Mouse (Mus musculus): ENCODE measurements at regions not wholly inside any gene's neighbourhood (a gene's known extent, or its start where the extent isn't known, plus 50 kb on each side); places are given as distances from the start of the nearest gene placed in this dataset.

GRCm38 (mm10) chr10:44752719-44753390 is 224.6 kb upstream of the Prdm1 start:
- intact Hi-C loops (cut with DNase I), result no loop called here
- DNase-seq (ENCODE audit: low spot score), result no peak

GRCm38 (mm10) chr10:44751061-44751460 is 222.8 kb upstream of the Prdm1 start:
- intact Hi-C loops (cut with DNase I), result no loop called here

GRCm38 (mm10) chr10:44749206-44749605 is 220.9 kb upstream of the Prdm1 start:
- DNase-seq (ENCODE audit: low spot score), result no peak
- intact Hi-C loops (cut with DNase I), result no loop called here

More at GRCm38 (mm10) chr10:44751061-44751460, 222.8 kb upstream of the Prdm1 start:
- DNase-seq (ENCODE audit: low spot score), result no peak

GRCm38 (mm10) chr10:44747419-44747818 is 219.1 kb upstream of the Prdm1 start:
- intact Hi-C loops (cut with DNase I), result no loop called here

GRCm38 (mm10) chr10:44744221-44744620 is 215.9 kb upstream of the Prdm1 start:
- intact Hi-C loops (cut with DNase I), result no loop called here
- peak; percentile 6 for DNase-seq (ENCODE audit: low spot score)

More at GRCm38 (mm10) chr10:44747419-44747818, 219.1 kb upstream of the Prdm1 start:
- DNase-seq (ENCODE audit: low spot score), result no peak

DNA sequence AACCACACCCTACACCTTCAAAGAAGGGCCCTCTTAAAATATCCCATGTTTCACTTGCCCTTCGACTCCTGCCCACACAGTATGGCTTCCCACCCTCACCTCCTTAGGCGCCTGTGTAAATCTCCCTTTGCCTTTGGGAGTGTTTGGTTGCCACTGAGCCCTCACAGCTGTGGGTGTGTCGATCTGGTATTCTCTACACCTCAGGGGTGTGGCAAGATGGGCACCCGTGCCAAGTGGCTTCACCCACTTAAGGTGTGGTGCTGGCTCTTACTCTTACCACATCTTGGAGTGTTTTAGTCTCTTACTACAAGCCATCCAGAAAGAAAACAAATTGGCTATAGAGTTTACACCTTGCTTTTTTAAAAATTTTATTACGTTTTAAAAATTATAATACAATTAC is 205.3 kb upstream of the Prdm1 start:
- intact Hi-C loops (cut with DNase I), result no loop called here
- no peak for DNase-seq (ENCODE audit: low spot score)

- DNase-seq (ENCODE audit: low spot score), result no peak
- intact Hi-C loops (cut with DNase I), result no loop called here
These were observed 202.4 kb upstream of the Prdm1 start for GRCm38 (mm10) chr10:44730721-44731120.

DNA sequence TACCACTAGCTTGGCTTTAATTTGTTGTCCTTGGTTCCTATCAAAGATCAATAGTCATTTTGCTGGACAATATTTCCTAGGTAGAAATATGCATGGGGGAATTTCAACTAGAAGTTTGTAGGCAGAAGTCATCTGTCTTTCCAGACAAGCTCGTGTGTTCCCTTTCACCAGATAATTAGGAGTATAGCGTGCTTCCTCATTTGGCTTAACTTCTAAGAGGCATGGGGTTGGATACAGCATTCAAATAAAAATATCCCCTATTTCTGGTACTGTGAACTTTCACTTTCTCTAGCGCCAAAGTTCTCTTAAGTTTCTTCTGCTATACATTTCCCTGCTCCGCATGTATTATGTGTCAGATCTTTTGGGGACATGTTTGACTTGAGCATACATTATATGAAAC is 200.7 kb upstream of the Prdm1 start:
- intact Hi-C loops (cut with DNase I), result no loop called here
- DNase-seq (ENCODE audit: low spot score), result no peak

DNA sequence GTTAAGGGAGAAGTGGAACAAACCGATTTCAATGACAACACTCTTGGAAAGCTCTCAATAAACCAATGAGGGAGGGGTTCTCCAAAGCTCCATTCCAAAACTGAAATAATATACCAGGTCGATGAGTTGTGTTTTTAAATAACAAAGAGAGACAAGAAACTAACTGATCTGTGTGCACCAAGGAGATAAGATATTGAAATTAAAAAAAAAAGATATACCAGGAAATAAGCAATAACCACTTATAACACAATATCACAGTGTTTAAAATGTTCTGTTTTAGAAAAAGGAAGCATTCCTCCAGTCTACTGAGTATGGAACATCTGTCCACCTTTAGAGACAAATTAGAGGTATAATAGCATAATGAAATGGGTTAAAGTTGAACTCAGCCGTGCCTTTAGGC is 196.3 kb upstream of the Prdm1 start:
- no peak for DNase-seq (ENCODE audit: low spot score)
- intact Hi-C loops (cut with DNase I), result no loop called here

GRCm38 (mm10) chr10:44723845-44724244 is 195.5 kb upstream of the Prdm1 start:
- DNase-seq (ENCODE audit: low spot score), result no peak

GRCm38 (mm10) chr10:44723321-44723720 is 195.0 kb upstream of the Prdm1 start:
- intact Hi-C loops (cut with DNase I), result no loop called here

More at GRCm38 (mm10) chr10:44723845-44724244, 195.5 kb upstream of the Prdm1 start:
- intact Hi-C loops (cut with DNase I), result no loop called here

GRCm38 (mm10) chr10:44721670-44722069 is 193.4 kb upstream of the Prdm1 start:
- intact Hi-C loops (cut with DNase I), result no loop called here
- no peak for DNase-seq (ENCODE audit: low spot score)

More at GRCm38 (mm10) chr10:44723321-44723720, 195.0 kb upstream of the Prdm1 start:
- no peak for DNase-seq (ENCODE audit: low spot score)

GRCm38 (mm10) chr10:44716612-44717011 is 188.3 kb upstream of the Prdm1 start:
- intact Hi-C loops (cut with DNase I), result no loop called here

GRCm38 (mm10) chr10:44715902-44716301 is 187.6 kb upstream of the Prdm1 start:
- intact Hi-C loops (cut with DNase I), result no loop called here
- DNase-seq (ENCODE audit: low spot score), result no peak

More at GRCm38 (mm10) chr10:44716612-44717011, 188.3 kb upstream of the Prdm1 start:
- DNase-seq (ENCODE audit: low spot score), result no peak

DNA sequence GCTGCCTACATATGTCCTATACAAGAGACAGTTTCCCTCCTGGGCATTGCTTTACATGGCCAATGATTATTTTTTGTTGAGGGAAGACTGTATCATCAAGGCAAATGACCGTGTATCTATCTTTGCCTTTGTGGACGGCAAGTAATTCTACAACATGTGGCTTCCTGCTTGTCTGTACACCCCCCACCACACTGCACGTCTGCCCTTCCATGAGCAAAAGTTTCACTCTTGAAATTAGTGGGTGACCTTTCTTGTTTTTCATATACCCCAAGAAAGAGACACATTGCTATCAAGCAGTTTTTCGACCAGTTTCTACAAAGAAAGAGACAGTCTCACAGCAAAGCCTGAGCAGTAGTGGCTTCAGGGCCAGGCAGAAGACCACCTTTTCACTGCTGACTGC is 180.5 kb upstream of the Prdm1 start:
- intact Hi-C loops (cut with DNase I), result no loop called here
- no peak for DNase-seq (ENCODE audit: low spot score)

GRCm38 (mm10) chr10:44704143-44704542 is 175.8 kb upstream of the Prdm1 start:
- no peak for DNase-seq (ENCODE audit: low spot score)
- intact Hi-C loops (cut with DNase I), result no loop called here

DNA sequence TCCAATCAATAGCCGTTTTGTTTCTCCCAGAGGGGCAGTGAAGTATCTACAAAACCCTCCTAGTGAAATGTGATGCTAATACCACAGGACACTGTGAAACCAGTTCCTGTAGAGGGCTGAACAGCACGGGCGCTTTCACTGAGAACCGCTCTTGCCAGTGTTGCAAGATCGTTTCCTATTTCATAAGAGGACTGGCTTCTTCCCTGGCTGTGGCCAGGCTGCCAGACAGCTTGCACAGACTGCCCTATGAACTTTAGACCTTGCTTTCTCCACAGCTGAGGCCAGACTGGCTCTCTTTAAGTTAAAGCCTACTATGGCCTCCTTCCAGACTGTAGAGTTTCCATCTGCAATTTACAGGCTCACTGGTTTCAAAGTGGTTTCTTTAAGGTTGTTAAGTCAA is 173.8 kb upstream of the Prdm1 start:
- intact Hi-C loops (cut with DNase I), result no loop called here
- DNase-seq (ENCODE audit: low spot score), result no peak

DNA sequence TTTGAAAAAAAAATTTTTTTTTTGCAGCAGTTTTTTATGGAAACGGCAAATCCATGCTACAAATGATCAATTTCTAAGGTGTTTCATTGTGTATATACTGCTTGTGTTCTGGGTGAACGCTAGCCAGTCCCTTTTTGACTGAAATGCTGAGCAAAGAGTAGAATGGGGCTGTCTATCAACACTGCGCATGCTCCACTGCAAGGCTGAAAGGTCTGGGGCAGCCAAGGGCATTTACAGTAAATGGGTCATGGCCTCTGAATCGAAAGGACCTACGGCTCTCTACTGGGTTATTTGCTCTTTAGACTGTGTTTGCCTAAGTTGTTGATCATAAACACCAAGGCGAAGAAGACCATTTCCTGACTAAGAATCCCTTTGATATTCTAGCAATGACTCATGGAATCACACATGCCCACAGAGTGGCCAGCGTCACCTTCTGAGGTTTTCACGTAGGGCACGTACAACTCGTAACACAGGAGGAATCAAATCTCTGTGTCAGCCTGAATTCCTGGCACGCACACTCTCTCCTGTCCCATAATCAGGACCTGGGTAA is 171.8 kb upstream of the Prdm1 start:
- intact Hi-C loops (cut with DNase I), result no loop called here
- no peak for DNase-seq (ENCODE audit: low spot score)

DNA sequence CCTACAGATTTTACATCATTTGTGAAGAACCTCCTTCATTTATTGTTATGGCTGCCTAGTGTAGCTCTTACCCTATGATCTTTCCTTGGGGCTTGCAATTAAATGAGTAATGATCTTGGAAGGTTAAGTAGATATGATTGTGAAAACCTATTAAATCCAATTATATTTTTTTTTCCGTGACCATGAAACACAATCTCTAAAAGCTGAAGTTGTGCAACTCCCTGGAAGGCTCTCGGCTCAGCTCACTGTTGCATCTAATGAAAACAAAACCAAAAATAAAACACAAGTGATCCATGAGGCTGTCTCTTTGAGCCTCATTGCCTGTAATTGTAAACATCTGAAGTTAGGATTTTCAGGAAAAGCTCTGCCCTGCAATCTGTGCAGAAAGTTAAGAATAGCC is 169.7 kb upstream of the Prdm1 start:
- no peak for DNase-seq (ENCODE audit: low spot score)
- intact Hi-C loops (cut with DNase I), result no loop called here

DNA sequence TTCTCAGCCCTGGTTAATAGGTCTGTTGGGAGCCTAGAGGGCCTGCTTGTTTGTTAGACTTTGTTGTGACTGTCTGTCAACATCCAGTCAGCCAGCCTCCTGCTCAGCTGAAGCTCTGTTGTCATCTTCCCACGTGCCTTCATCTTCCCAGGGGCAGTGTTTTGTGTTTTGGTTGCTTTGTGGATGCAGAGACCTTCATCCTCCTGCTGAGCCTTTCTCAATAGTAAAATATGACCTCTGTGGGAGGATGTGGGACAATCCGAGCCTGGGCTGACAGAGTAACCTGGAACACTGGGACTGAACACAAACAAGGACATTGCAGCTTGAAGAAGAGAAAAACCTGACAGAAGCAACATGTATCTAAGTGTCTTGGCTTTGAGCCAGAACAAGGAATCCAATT is 168.7 kb upstream of the Prdm1 start:
- no peak for DNase-seq (ENCODE audit: low spot score)
- intact Hi-C loops (cut with DNase I), result no loop called here

- intact Hi-C loops (cut with DNase I), result no loop called here
These were observed 163.5 kb upstream of the Prdm1 start for GRCm38 (mm10) chr10:44691590-44692327.

More at GRCm38 (mm10) chr10:44691590-44692327, 163.5 kb upstream of the Prdm1 start:
- DNase-seq (ENCODE audit: low spot score), result no peak

Measured in heart, postnatal 25 days (tissue).